Mouse (Mus musculus) heart, embryonic 16.5 days (tissue): Measurements from ENCODE around the gene Rab44. TPM values are rescaled to one million over a fixed set of nuclear protein-coding genes. Genes with fewer than 3 reads are reported as not detected.
A peak's percentile ranks its signal among the peaks of the same experiment; 100 is the strongest.
"Not testable (repeated sequence)": the region's sequence is repeated elsewhere in the genome, so short reads cannot be mapped to it uniquely, and the experiment has no call there.

ENCODE experiments used
- ATAC-seq: fragments of 200-750 bp; cut with Nextera tagmentation; replicated peaks from 2 replicates; pipeline ENCODE4 v1.8.0; 2017; ENCODE audit warnings: moderate number of reproducible peaks; ENCODE audit not compliant: insufficient read depth, low FRiP score; ENCODE audit errors: extremely low read depth
- H3K27ac ChIP-seq: fragments of 300-500 bp; sonication (generic); 2 replicates; pipeline ENCODE4 v1.5.1; 2014; ENCODE audit warnings: mild to moderate bottlenecking, low read length, control low read depth, moderate library complexity
- H3K27me3 ChIP-seq: fragments of 300-500 bp; sonication (generic); 2 replicates; pipeline ENCODE4 v1.6.1; 2014; ENCODE audit warnings: low read length, mixed read lengths; ENCODE audit not compliant: control insufficient read depth, insufficient read depth
- H3K36me3 ChIP-seq: fragments of 300-500 bp; sonication (generic); 2 replicates; pipeline ENCODE4 v1.6.1; 2014; ENCODE audit not compliant: control insufficient read depth, insufficient read depth
- H3K4me1 ChIP-seq: fragments of 300-500 bp; sonication (generic); 2 replicates; pipeline ENCODE4 v1.6.1; 2014; ENCODE audit warnings: low read length, mixed read lengths; ENCODE audit not compliant: control insufficient read depth, insufficient read depth
- H3K4me2 ChIP-seq: fragments of 300-500 bp; sonication (generic); 2 replicates; pipeline ENCODE4 v1.6.1; 2014; ENCODE audit warnings: low read depth, mild to moderate bottlenecking, control low read depth, low read length
- H3K4me3 ChIP-seq: fragments of 300-500 bp; sonication (generic); 2 replicates; pipeline ENCODE4 v1.5.1; 2014; ENCODE audit warnings: mild to moderate bottlenecking, control low read depth, low read length
- H3K9ac ChIP-seq: fragments of 300-500 bp; sonication (generic); 2 replicates; pipeline ENCODE4 v1.6.1; 2014; ENCODE audit warnings: low read length, control low read depth
- H3K9me3 ChIP-seq: fragments of 300-500 bp; sonication (generic); replicated peaks from 2 replicates; pipeline ENCODE4 v1.6.1; 2016; ENCODE audit warnings: low read length; ENCODE audit not compliant: control insufficient read depth
- WGBS: fragments of 180-500 bp; shearing (Covaris S2); extraction: QIAGEN DNeasy Blood & Tissue Kit; methylation state at CpG from one replicate; pipeline ENCODE4 v1.1.7; 2014; 5-methylcytosine and 5-hydroxymethylcytosine counted together
- polyA plus RNA-seq: library from polyadenylated mRNA; unstranded; fragments of >200 nt; fragmentation: Nextera tagmentation; extraction: Ambion mirVana; gene quantifications from 2 replicates; pipeline ENCODE4 v1.2.1, GENCODE M21; 2015

The Rab44 gene
- polyA plus RNA-seq, 1 experiment from 2014 or later = 4.4 TPM

DNA sequence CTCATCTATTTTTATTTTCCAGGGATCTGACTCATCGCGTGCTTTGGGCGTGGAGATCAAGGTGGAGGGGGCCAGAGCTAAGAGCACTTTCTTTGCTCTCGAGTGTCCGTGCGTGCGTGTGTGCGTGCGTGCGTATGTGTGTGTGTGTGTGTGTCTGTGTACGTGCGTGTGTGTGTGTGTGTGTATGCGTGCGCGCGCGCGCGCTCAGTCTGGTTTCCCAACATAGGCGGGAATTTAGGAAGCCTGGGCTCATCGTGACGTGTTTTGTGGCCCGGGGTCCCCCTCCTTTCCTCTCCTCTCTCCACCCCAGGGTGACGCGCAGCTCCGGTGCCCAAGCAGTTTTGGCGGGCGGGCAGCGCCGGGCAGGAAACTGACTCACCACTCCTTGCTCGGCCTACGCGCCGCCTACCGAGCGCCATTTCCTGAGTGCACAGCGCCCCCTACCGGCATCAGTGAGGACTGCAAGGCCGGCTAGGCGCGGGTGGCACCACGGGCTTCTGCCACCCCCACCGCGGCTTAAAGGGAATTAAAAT, 18.7 kb upstream of the Rab44 start:
- peak; percentile 75 for ATAC-seq

DNA sequence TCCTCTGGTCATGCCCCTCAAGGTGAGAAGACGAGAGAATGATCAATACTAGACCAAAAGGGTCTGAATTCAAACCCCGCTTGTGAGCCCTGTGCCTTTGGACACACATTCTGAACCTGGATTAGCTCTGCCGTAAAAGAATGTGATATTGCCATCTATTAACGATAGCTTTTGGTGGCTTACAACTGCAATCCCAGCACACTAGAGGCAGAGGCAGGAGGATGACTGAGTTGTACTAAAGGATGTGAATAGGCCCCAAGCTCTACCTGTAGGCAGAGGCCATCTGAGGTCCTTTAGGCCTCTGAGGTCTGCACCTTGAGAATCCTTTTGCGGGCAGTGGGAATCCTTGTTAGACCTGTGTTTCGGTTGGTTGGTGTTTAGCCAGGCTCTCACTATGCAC, 17.7 kb upstream of the Rab44 start:
- no peaks in the 10 kb centered on the region for H3K9me3 ChIP-seq
- no peak for ATAC-seq

More for the DNA sequence above, 18.7 kb upstream of the Rab44 start:
- Histone ChIP-seq H3K36me3 (peaks cover 11% of the 10 kb centered on the region), H3K27ac (peak overlapping the region; percentile 83), H3K9me3 (no peaks in the 10 kb centered on the region), H3K4me3 (peak overlapping the region; percentile 74), H3K4me2 (peak overlapping the region; percentile 94), H3K9ac (peak overlapping the region; percentile 86), H3K4me1 (peaks cover 11% of the 10 kb centered on the region), H3K27me3 (peaks cover 12% of the 10 kb centered on the region)
- under 1% methylated on average over 44 of the region's 44 CpGs for WGBS

GRCm38 (mm10) chr17:29096851-29097561, 16.9 kb upstream of the Rab44 start:
- Histone ChIP-seq H3K9me3 (no peaks in the 10 kb centered on the region), H3K4me3 (no peak overlapping the region), H3K36me3 (peaks cover 15% of the 10 kb centered on the region), H3K27ac (no peak overlapping the region), H3K27me3 (peaks cover 12% of the 10 kb centered on the region), H3K9ac (no peak overlapping the region), H3K4me2 (no peak overlapping the region), H3K4me1 (peaks cover 11% of the 10 kb centered on the region)
- no peak for ATAC-seq
- WGBS = 64% methylated on average over 7 of the region's 7 CpGs

More for the DNA sequence above, 17.7 kb upstream of the Rab44 start:
- Histone ChIP-seq H3K36me3 (peaks cover 15% of the 10 kb centered on the region), H3K4me3 (no peak overlapping the region), H3K4me1 (peaks cover 11% of the 10 kb centered on the region), H3K27me3 (peaks cover 12% of the 10 kb centered on the region), H3K4me2 (no peak overlapping the region), H3K27ac (no peak overlapping the region), H3K9ac (no peak overlapping the region)
- WGBS = 87% methylated on average over 6 of the region's 6 CpGs

DNA sequence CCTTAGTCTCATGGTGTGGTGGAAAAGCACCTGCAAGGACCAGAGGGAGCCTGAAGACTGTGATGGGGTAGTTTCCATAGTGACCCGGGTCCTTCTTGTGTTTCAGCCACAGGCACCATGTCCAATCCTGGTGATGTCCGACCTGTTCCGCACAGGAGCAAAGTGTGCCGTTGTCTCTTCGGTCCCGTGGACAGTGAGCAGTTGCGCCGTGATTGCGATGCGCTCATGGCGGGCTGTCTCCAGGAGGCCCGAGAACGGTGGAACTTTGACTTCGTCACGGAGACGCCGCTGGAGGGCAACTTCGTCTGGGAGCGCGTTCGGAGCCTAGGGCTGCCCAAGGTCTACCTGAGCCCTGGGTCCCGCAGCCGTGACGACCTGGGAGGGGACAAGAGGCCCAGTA, 15.7 kb upstream of the Rab44 start:
- Histone ChIP-seq H3K27me3 (no peaks in the 10 kb centered on the region), H3K4me3 (no peak overlapping the region), H3K4me2 (no peak overlapping the region), H3K9ac (no peak overlapping the region), H3K27ac (no peak overlapping the region), H3K9me3 (no peaks in the 10 kb centered on the region), H3K36me3 (peaks cover 15% of the 10 kb centered on the region), H3K4me1 (peaks cover 9% of the 10 kb centered on the region)
- ATAC-seq = no peak
- 95% methylated on average over 24 of the region's 24 CpGs for WGBS

- WGBS = 72% methylated on average over 8 of the region's 8 CpGs
Observed at GRCm38 (mm10) chr17:29099076-29099475, 14.9 kb upstream of the Rab44 start.

DNA sequence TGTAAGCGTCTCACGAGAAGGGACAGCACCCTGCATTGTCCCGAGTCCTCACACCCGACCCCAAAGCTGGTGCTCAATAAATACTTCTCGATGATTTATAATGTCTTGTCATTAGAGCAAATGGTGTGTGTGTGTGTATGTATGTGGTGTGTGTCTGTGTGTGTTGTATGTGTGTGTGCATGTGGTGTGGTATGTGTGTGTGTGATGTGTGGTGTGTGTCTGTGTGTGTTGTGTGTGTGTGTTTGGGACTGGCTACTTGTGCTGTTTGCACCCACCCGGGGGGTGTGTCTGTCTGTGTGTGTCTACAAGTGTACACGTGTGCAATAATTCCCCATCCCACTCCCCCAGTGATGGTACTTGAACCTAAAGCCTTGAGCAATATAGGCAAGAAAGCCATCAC, 13.3 kb upstream of the Rab44 start:
- Histone ChIP-seq H3K9ac (no peak overlapping the region), H3K4me2 (no peak overlapping the region), H3K4me1 (peaks cover 4% of the 10 kb centered on the region), H3K36me3 (peaks cover 15% of the 10 kb centered on the region), H3K27me3 (no peaks in the 10 kb centered on the region), H3K4me3 (no peak overlapping the region), H3K9me3 (0 out of 2 replicates have a peak, but pooled peaks cover 3% of the 10 kb centered on the region), H3K27ac (no peak overlapping the region)
- WGBS = 90% methylated on average over 7 of the region's 7 CpGs
- no peak for ATAC-seq

More at GRCm38 (mm10) chr17:29099076-29099475, 14.9 kb upstream of the Rab44 start:
- Histone ChIP-seq H3K27ac (no peak overlapping the region), H3K9ac (no peak overlapping the region), H3K4me3 (no peak overlapping the region), H3K4me1 (peaks cover 5% of the 10 kb centered on the region), H3K4me2 (no peak overlapping the region), H3K36me3 (peaks cover 15% of the 10 kb centered on the region), H3K9me3 (0 out of 2 replicates have a peak, but pooled peaks cover 3% of the 10 kb centered on the region), H3K27me3 (no peaks in the 10 kb centered on the region)
- ATAC-seq = no peak

DNA sequence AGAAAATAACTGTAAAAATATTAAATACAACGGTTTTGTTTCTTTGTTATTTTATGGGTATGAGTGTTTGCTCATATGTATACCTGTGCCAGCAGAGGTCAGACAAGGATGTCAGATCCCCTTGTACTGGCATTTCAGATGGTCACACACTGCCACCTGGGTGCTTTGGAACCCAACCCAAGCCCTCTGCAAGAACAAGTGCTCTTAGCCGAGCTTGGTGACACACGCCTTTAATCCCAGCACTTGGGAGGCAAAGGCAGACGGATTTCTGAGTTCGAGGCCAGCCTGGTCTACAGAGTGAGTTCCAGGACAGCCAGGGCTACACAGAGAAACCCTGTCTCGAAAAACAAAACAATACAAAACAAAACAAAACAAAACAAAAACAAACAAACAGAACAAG, 3.6 kb upstream of the Rab44 start:
- H3K36me3 ChIP-seq, H3K4me1 ChIP-seq, H3K27me3 ChIP-seq, H3K4me3 ChIP-seq, H3K27ac ChIP-seq, ATAC-seq, H3K9me3 ChIP-seq, H3K4me2 ChIP-seq, H3K9ac ChIP-seq: not testable (repeated sequence)
- WGBS = 72% methylated on average over 6 of the region's 6 CpGs

DNA sequence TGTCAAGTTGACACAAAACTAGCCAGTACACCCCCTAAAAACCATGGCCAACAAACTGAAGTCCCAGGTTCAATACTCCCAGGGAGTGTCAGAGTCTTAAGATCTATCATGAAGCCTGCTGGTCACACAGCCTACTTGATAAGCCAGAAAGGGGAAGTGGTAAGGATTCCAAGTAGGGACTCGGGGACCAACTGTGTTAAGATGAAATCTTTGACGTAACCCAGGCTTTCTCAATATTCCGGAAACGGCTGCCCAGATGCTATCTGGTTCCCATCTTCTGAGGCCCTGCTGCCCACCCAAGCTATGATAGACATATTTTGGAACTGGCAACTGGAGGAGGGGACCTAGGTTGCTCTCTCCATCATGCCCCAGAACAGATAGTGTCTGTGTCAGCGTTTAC, 2.6 kb upstream of the Rab44 start:
- Histone ChIP-seq H3K27me3 (no peaks in the 10 kb centered on the region), H3K4me2 (no peak overlapping the region), H3K9me3 (no peaks in the 10 kb centered on the region), H3K4me3 (no peak overlapping the region), H3K4me1 (no peaks in the 10 kb centered on the region), H3K27ac (no peak overlapping the region), H3K9ac (no peak overlapping the region), H3K36me3 (no peaks in the 10 kb centered on the region)
- ATAC-seq = no peak
- WGBS = 71% methylated on average over 5 of the region's 5 CpGs

GRCm38 (mm10) chr17:29116023-29116422, 2.1 kb downstream of the Rab44 start:
- no peaks in the 10 kb centered on the region for H3K9me3 ChIP-seq
- WGBS = 66% methylated on average over 12 of the region's 12 CpGs
- no peak for ATAC-seq

More at GRCm38 (mm10) chr17:29116023-29116422, 2.1 kb downstream of the Rab44 start:
- Histone ChIP-seq H3K4me3 (no peak overlapping the region), H3K36me3 (no peaks in the 10 kb centered on the region), H3K4me2 (no peak overlapping the region), H3K9ac (no peak overlapping the region), H3K27ac (no peak overlapping the region), H3K4me1 (no peaks in the 10 kb centered on the region), H3K27me3 (no peaks in the 10 kb centered on the region)
